Mouse (Mus musculus) MEL (cell line): ENCODE results near the gene Chrna1. TPM values are rescaled to one million over a fixed set of nuclear protein-coding genes. Genes with fewer than 3 reads are reported as not detected.

Source experiments
- DNase-seq: peaks from one replicate; pipeline ENCODE4 v3.0.0; 2011; ENCODE audit warnings: low read depth, low spot score
- H3K27ac ChIP-seq: 2 replicates; pipeline ENCODE4 v1.5.1; 2012; ENCODE audit warnings: low read depth, mild to moderate bottlenecking, control low read depth, low read length, moderate library complexity; ENCODE audit not compliant: control insufficient read depth
- H3K27me3 ChIP-seq, 2 experiments: fragments of 150-350 bp in 1 of 2; sonication (generic) in 1 of 2; 2 replicates each; pipeline ENCODE4 v1.6.1; 2012; ENCODE audit warnings: low read length in 2 of 2, mild to moderate bottlenecking in 2 of 2, improper control_type of control experiment in 1 of 2, moderate library complexity in 1 of 2; ENCODE audit not compliant: insufficient read depth in 2 of 2, control insufficient read depth in 1 of 2
- H3K36me3 ChIP-seq, 2 experiments: 2 replicates each; pipeline ENCODE4 v1.6.1; 2012 to 2014; ENCODE audit warnings: low read length in 2 of 2, improper control_type of control experiment in 1 of 2, inconsistent platforms in 1 of 2, mild to moderate bottlenecking in 1 of 2; ENCODE audit not compliant: insufficient read depth in 2 of 2, control insufficient read depth in 1 of 2
- H3K4me1 ChIP-seq, 2 experiments: fragments of 150-350 bp in 1 of 2; sonication (generic) in 1 of 2; 2 replicates each; pipeline ENCODE4 v1.6.1; 2012; ENCODE audit warnings: low read length in 2 of 2, improper control_type of control experiment in 1 of 2, mild to moderate bottlenecking in 1 of 2; ENCODE audit not compliant: insufficient read depth in 2 of 2, control insufficient read depth in 1 of 2
- H3K4me3 ChIP-seq, 2 experiments: fragments of 150-350 bp in 1 of 2; sonication (generic) in 1 of 2; 2 replicates each; pipeline ENCODE4 v1.5.1; 2012; ENCODE audit warnings: low read depth in 2 of 2, low read length in 2 of 2, mild to moderate bottlenecking in 2 of 2, moderate library complexity in 2 of 2, control low read depth in 1 of 2, improper control_type of control experiment in 1 of 2; ENCODE audit not compliant: control insufficient read depth in 1 of 2, insufficient read depth in 1 of 2
- H3K79me2 ChIP-seq: 2 replicates; pipeline ENCODE4 v1.6.1; 2012; ENCODE audit warnings: mild to moderate bottlenecking, low read length, moderate library complexity; ENCODE audit not compliant: control insufficient read depth, poor library complexity, insufficient read depth
- H3K9ac ChIP-seq: 2 replicates; pipeline ENCODE4 v1.6.1; 2012; ENCODE audit warnings: low read depth, mild to moderate bottlenecking, control low read depth, low read length, moderate library complexity; ENCODE audit not compliant: control insufficient read depth, poor library complexity, severe bottlenecking
- H3K9me3 ChIP-seq: fragments of 150-350 bp; sonication (generic); replicated peaks from 2 replicates; pipeline ENCODE4 v1.6.1; 2012; ENCODE audit warnings: mild to moderate bottlenecking, low read length, improper control_type of control experiment, moderate library complexity; ENCODE audit not compliant: insufficient read depth
- BHLHE40 ChIP-seq: IDR thresholded peaks from 2 replicates; pipeline ENCODE4 v1.6.1; 2012; ENCODE audit warnings: low read depth, mild to moderate bottlenecking, inconsistent platforms, low read length, improper control_type of control experiment, borderline replicate concordance
- CHD1 ChIP-seq: IDR thresholded peaks from 2 replicates; pipeline ENCODE4 v1.6.1; 2012; ENCODE audit warnings: low read depth, mild to moderate bottlenecking, inconsistent platforms, low read length, improper control_type of control experiment
- CHD2 ChIP-seq: IDR thresholded peaks from 2 replicates; pipeline ENCODE4 v1.6.1; 2011; ENCODE audit warnings: low read length, improper control_type of control experiment
- CTCF ChIP-seq, 3 experiments: IDR thresholded peaks in 2 of 3; conservative IDR thresholded peaks in 1 of 3; 2 replicates each; pipeline ENCODE4 v1.5.1; 2011 to 2012; ENCODE audit warnings: low read length in 3 of 3, low read depth in 2 of 3, mild to moderate bottlenecking in 2 of 3, improper control_type of control experiment in 1 of 3, inconsistent platforms in 1 of 3, mixed read lengths in 1 of 3, moderate library complexity in 1 of 3; ENCODE audit not compliant: control insufficient read depth in 1 of 3, insufficient read depth in 1 of 3, poor library complexity in 1 of 3, severe bottlenecking in 1 of 3
- E2F4 ChIP-seq: IDR thresholded peaks from 2 replicates; pipeline ENCODE4 v1.6.1; 2011; ENCODE audit warnings: low read depth, low read length, improper control_type of control experiment, borderline replicate concordance
- EP300 ChIP-seq, 2 experiments: IDR thresholded peaks; 2 replicates each; pipeline ENCODE4 v1.6.1; 2011; ENCODE audit warnings: improper control_type of control experiment in 2 of 2, low read length in 2 of 2, low read depth in 1 of 2, mild to moderate bottlenecking in 1 of 2
- GABPA ChIP-seq: IDR thresholded peaks from 2 replicates; pipeline ENCODE4 v1.6.1; 2012; ENCODE audit warnings: low read depth, mild to moderate bottlenecking, inconsistent platforms, low read length, improper control_type of control experiment, moderate library complexity
- KAT2A ChIP-seq: conservative IDR thresholded peaks from 2 replicates; pipeline ENCODE4 v1.6.1; 2012; ENCODE audit warnings: low read depth, low read length, improper control_type of control experiment, inconsistent platforms
- MAFK ChIP-seq: IDR thresholded peaks from 2 replicates; pipeline ENCODE4 v1.6.1; 2011; ENCODE audit warnings: low read depth, mild to moderate bottlenecking, low read length, improper control_type of control experiment, borderline replicate concordance
- MAZ ChIP-seq: IDR thresholded peaks from 2 replicates; pipeline ENCODE4 v1.6.1; 2012; ENCODE audit warnings: low read depth, mild to moderate bottlenecking, inconsistent platforms, low read length, improper control_type of control experiment
- MXI1 ChIP-seq: IDR thresholded peaks from 2 replicates; pipeline ENCODE4 v1.6.1; 2011; ENCODE audit warnings: mild to moderate bottlenecking, low read depth, low read length, improper control_type of control experiment
- NELFE ChIP-seq: IDR thresholded peaks from 2 replicates; pipeline ENCODE4 v1.6.1; 2011; ENCODE audit warnings: low read depth, low read length, improper control_type of control experiment
- POLR2A ChIP-seq, 2 experiments: IDR thresholded peaks; 2 replicates each; pipeline ENCODE4 v1.6.1; 2011 to 2012; ENCODE audit warnings: low read length in 2 of 2, mild to moderate bottlenecking in 2 of 2, control low read depth in 1 of 2, improper control_type of control experiment in 1 of 2, low read depth in 1 of 2, moderate library complexity in 1 of 2; ENCODE audit not compliant: control insufficient read depth in 1 of 2, insufficient read depth in 1 of 2, poor library complexity in 1 of 2
- POLR2AphosphoS2 ChIP-seq: IDR thresholded peaks from 2 replicates; pipeline ENCODE4 v1.6.1; 2011; ENCODE audit warnings: low read length, improper control_type of control experiment
- RAD21 ChIP-seq: IDR thresholded peaks from 2 replicates; pipeline ENCODE4 v1.6.1; 2011; ENCODE audit warnings: mild to moderate bottlenecking, low read depth, low read length, improper control_type of control experiment
- SIN3A ChIP-seq: IDR thresholded peaks from 2 replicates; pipeline ENCODE4 v1.6.1; 2012; ENCODE audit warnings: low read length, improper control_type of control experiment, inconsistent platforms
- SMC3 ChIP-seq: IDR thresholded peaks from 2 replicates; pipeline ENCODE4 v1.6.1; 2011; ENCODE audit warnings: low read depth, low read length, improper control_type of control experiment
- TAL1 ChIP-seq: IDR thresholded peaks from 2 replicates; pipeline ENCODE4 v1.6.1; 2012; ENCODE audit warnings: mild to moderate bottlenecking, inconsistent platforms, low read length, moderate library complexity, mixed read lengths
- ZC3H11A ChIP-seq: IDR thresholded peaks from 2 replicates; pipeline ENCODE4 v1.6.1; 2012; ENCODE audit warnings: low read depth, mild to moderate bottlenecking, inconsistent platforms, low read length, improper control_type of control experiment
- ZMIZ1 ChIP-seq: IDR thresholded peaks from 2 replicates; pipeline ENCODE4 v1.6.1; 2012; ENCODE audit warnings: low read depth, mild to moderate bottlenecking, inconsistent platforms, low read length, improper control_type of control experiment, moderate library complexity
- polyA plus RNA-seq, 2 experiments: library from polyadenylated mRNA; stranded (reverse) in 1 of 2; unstranded in 1 of 2; fragments of >175 nt in 1 of 2; fragments of >200 nt in 1 of 2; gene quantifications; 2 replicates each; pipeline versions ENCODE4 v1.2.1 to v1.2.4; 2012; ENCODE audit warnings: low replicate concordance in 2 of 2, low read depth in 1 of 2; ENCODE audit not compliant: insufficient read length in 2 of 2, insufficient read depth in 1 of 2, missing spikeins in 1 of 2
- total RNA-seq: library from RNA; depleted of rRNA; stranded (reverse); fragments of 300-350 nt; gene quantifications from 2 replicates; pipeline ENCODE4 v1.2.3, GENCODE M21; 2012

Gene Chrna1
- total and polyA plus RNA-seq, 3 experiments = 0.12 TPM; not detected in 2

GRCm38 (mm10) chr2:73590106-73590505 lies 10.0 kb upstream of the Chrna1 start:
- H3K9me3 ChIP-seq = no peaks in the 10 kb centered on the region
- no peak overlapping the region for H3K9ac ChIP-seq
- TF ChIP-seq RAD21 (no peak), POLR2AphosphoS2 (no peak), MXI1 (no peak), KAT2A (no peak), CTCF (IDR thresholded peaks at IDR 0.05 in 2 of 3, conservative IDR thresholded peaks at IDR 0.05 in 1 of 3; ENCODE audit: control insufficient read depth in 1 of 3, insufficient read depth in 1 of 3, low read depth in 2 of 3, low read length in 3 of 3, poor library complexity in 1 of 3, severe bottlenecking in 1 of 3) (no peak), BHLHE40 (no peak), E2F4 (no peak), MAFK (no peak), ZMIZ1 (no peak), TAL1 (no peak), ZC3H11A (no peak)
- TF ChIP-seq, all 39 proteins: peak for 0
- peaks cover 2 to 20% of the 10 kb centered on the region in 2 experiments; a peak in 3 of 4 replicates for H3K4me1 ChIP-seq
- H3K27me3 ChIP-seq = no peaks in the 10 kb centered on the region
- DNase-seq = no peak
- no peak overlapping the region for H3K4me3 ChIP-seq
- peaks cover 0 to 13% of the 10 kb centered on the region in 2 experiments; a peak in 1 of 4 replicates for H3K36me3 ChIP-seq
- H3K79me2 ChIP-seq = no peaks in the 10 kb centered on the region
- no peak overlapping the region for H3K27ac ChIP-seq

GRCm38 (mm10) chr2:73588951-73589350 lies 8.8 kb upstream of the Chrna1 start:
- Histone ChIP-seq H3K79me2 (no peaks in the 10 kb centered on the region), H3K9ac (no peak overlapping the region), H3K9me3 (no peaks in the 10 kb centered on the region), H3K4me1 (peaks cover 0 to 12% of the 10 kb centered on the region in 2 experiments; a peak in 2 of 4 replicates), H3K27me3 (no peaks in the 10 kb centered on the region), H3K27ac (no peak overlapping the region), H3K36me3 (peaks cover 0 to 6% of the 10 kb centered on the region in 2 experiments; a peak in 2 of 4 replicates), H3K4me3 (no peak overlapping the region)
- no peak for DNase-seq
- TF ChIP-seq SMC3 (no peak), SIN3A (no peak), ZC3H11A (no peak), MAZ (no peak), CTCF (IDR thresholded peaks at IDR 0.05 in 2 of 3, conservative IDR thresholded peaks at IDR 0.05 in 1 of 3; ENCODE audit: control insufficient read depth in 1 of 3, insufficient read depth in 1 of 3, low read depth in 2 of 3, low read length in 3 of 3, poor library complexity in 1 of 3, severe bottlenecking in 1 of 3) (no peak), NELFE (no peak), CHD1 (no peak), EP300 (IDR thresholded peaks at IDR 0.05; ENCODE audit: low read depth in 1 of 2, low read length in 2 of 2) (no peak), GABPA (no peak), CHD2 (no peak), KAT2A (no peak), POLR2A (IDR thresholded peaks at IDR 0.05; ENCODE audit: control insufficient read depth in 1 of 2, insufficient read depth in 1 of 2, low read depth in 1 of 2, low read length in 2 of 2, poor library complexity in 1 of 2) (no peak)
